Mouse (Mus musculus) gastrocnemius, postnatal 25 days (tissue): ENCODE results near the gene Zbtb45. TPM values are rescaled to one million over a fixed set of nuclear protein-coding genes. Genes with fewer than 3 reads are reported as not detected.

Experiments used
- DNase-seq: peaks from one replicate; pipeline ENCODE4 v3.0.0; 2022
- long read RNA-seq, 2 experiments: library from polyadenylated mRNA; stranded (forward); transcript quantifications; one replicate each; pipeline ENCODE4 v2.0.0; 2021
- total RNA-seq, 2 experiments: library from RNA; stranded (reverse); gene quantifications; 1 replicate in 1 of 2; 2 replicates in 1 of 2; pipeline ENCODE4 v1.2.3; 2021

The Zbtb45 gene
- total RNA-seq: 1 to 10 TPM; 2.7 to 4.9 TPM
- long read RNA-seq, experiment 1, partial matches to known transcripts: 0 of 6 reads
- long read RNA-seq, experiment 1, other reads (novel, unspliced or antisense): 4 of 6 reads
- long read RNA-seq, experiment 2, transcript Zbtb45-201 (3 exons, 2,171 nt): major isoform, 5 of 10 reads
- long read RNA-seq, experiment 2, partial matches to known transcripts: 1 of 10 reads
- long read RNA-seq, experiment 2, other reads (novel, unspliced or antisense): 2 of 10 reads

GRCm38 (mm10) chr7:13010005-13010908 lies at the start of gene Zbtb45:
Gene Zbtb45, minus strand, starts transcription at chr7:13010034.
- no peak for DNase-seq

- DNase-seq: no peak
Measured at GRCm38 (mm10) chr7:13059536-13059935, 49.7 kb upstream of the Zbtb45 start.

- DNase-seq: no peak
Measured at GRCm38 (mm10) chr7:13056913-13057700, 47.3 kb upstream of the Zbtb45 start.

GRCm38 (mm10) chr7:13054287-13055010 lies 44.6 kb upstream of the Zbtb45 start, which contains the start of gene Mzf1:
Gene Mzf1, minus strand, starts transcription at chr7:13054764.
- DNase-seq: peak; percentile 90

- DNase-seq: no peak
Measured at GRCm38 (mm10) chr7:13053961-13054286, 44.1 kb upstream of the Zbtb45 start.

GRCm38 (mm10) chr7:13053501-13053900 lies 43.7 kb upstream of the Zbtb45 start:
- DNase-seq: no peak

GRCm38 (mm10) chr7:13053001-13053400 lies 43.2 kb upstream of the Zbtb45 start:
- no peak for DNase-seq

- no peak for DNase-seq
Measured at GRCm38 (mm10) chr7:13046084-13046483, 36.2 kb upstream of the Zbtb45 start.

- DNase-seq: no peak
Measured at GRCm38 (mm10) chr7:13044254-13044625, 34.4 kb upstream of the Zbtb45 start.

- DNase-seq: no peak
Measured at GRCm38 (mm10) chr7:13043445-13044253, 33.8 kb upstream of the Zbtb45 start.

- no peak for DNase-seq
Measured at GRCm38 (mm10) chr7:13043120-13043444, 33.2 kb upstream of the Zbtb45 start.

- DNase-seq: no peak
Measured at GRCm38 (mm10) chr7:13042511-13042910, 32.7 kb upstream of the Zbtb45 start.

- DNase-seq: no peak
Measured at GRCm38 (mm10) chr7:13041256-13041655, 31.4 kb upstream of the Zbtb45 start.

- no peak for DNase-seq
Measured at GRCm38 (mm10) chr7:13039181-13039580, 29.3 kb upstream of the Zbtb45 start.

- DNase-seq: no peak
Measured at GRCm38 (mm10) chr7:13038621-13039169, 28.9 kb upstream of the Zbtb45 start.

GRCm38 (mm10) chr7:13037901-13038555 lies 28.2 kb upstream of the Zbtb45 start, which contains the start of gene Ube2m:
Gene Ube2m, minus strand, starts transcription at chr7:13038275.
- peak; percentile 97 for DNase-seq

GRCm38 (mm10) chr7:13037366-13037765 lies 27.5 kb upstream of the Zbtb45 start:
- DNase-seq: no peak

- no peak for DNase-seq
Measured at GRCm38 (mm10) chr7:13036806-13037205, 27.0 kb upstream of the Zbtb45 start.

- DNase-seq: no peak
Measured at GRCm38 (mm10) chr7:13035211-13035855, 25.5 kb upstream of the Zbtb45 start.
